Mouse (Mus musculus): ENCODE data around the gene Nanos3.

DNA sequence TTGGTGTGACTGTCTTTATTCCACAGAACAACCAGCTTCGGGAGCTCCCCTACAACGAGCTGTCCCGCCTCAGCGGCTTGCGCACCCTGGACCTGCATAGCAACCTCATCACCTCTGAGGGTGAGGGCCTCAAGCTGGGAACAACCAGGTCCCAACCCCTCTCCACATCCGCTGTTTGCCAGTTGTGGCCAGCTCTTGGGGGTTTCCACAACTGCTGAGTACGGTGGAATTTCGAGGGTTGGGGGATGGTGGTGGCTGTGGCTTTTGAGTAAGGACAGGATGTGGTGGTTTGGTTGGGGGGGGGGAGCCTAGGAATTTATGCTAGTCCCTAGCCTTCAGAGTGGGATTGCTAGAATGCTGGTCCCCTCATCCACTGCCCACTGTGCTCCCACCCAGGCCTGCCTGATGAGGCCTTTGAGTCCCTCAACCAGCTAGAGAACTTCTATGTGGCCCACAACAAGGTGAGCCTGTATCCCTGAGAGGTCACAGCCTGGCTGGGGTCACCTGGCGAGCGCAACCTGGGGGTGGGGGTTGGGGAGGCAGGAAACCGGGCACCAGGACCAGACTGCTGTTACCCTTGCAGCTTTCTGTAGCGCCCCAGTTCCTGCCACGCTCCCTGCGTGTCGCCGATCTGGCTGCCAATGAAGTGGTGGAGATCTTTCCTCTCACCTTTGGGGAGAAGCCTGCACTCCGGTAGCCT is 57.7 kb downstream of the Nanos3 start:
- TF ChIP-seq JUND (conservative IDR thresholded peaks at IDR 0.05; ENCODE audit: low read depth, low read length): no peak
- TF ChIP-seq CTCF (conservative IDR thresholded peaks at IDR 0.05 in 1 of 2, IDR thresholded peaks at IDR 0.05 in 1 of 2; ENCODE audit: low read depth in 2 of 2, low read length in 2 of 2): no peak
- TF ChIP-seq ZNF384 (IDR thresholded peaks at IDR 0.05; ENCODE audit: low read depth, low read length): no peak
- TF ChIP-seq ZC3H11A (IDR thresholded peaks at IDR 0.05; ENCODE audit: low read depth, low read length): no peak
- peak; percentile 21; the same call in 1 of the 2 replicates for TF ChIP-seq IRF4 (IDR thresholded peaks at IDR 0.05; ENCODE audit: low read depth, low read length)
- peak; percentile 54; the same call in 1 of the 2 replicates for TF ChIP-seq MAFK (IDR thresholded peaks at IDR 0.05; ENCODE audit: insufficient replicate concordance, low read length)
- TF ChIP-seq PAX5 (IDR thresholded peaks at IDR 0.05; ENCODE audit: low read length): no peak
- no peak for TF ChIP-seq USF1 (IDR thresholded peaks at IDR 0.05; ENCODE audit: low read depth, low read length)
- no peak for TF ChIP-seq RCOR1 (conservative IDR thresholded peaks at IDR 0.05; ENCODE audit: low read depth, low read length)
- 0 out of 2 replicates have a peak, but pooled peaks have one; percentile 44 for TF ChIP-seq ZMIZ1 (IDR thresholded peaks at IDR 0.05; ENCODE audit: low read depth, low read length)
- TF ChIP-seq MAX (IDR thresholded peaks at IDR 0.05; ENCODE audit: low read length): no peak
- TF ChIP-seq ETS1 (conservative IDR thresholded peaks at IDR 0.05; ENCODE audit: low read depth, low read length): peak; percentile 48
- no peak; the same call in 1 of the 2 replicates for TF ChIP-seq EP300 (IDR thresholded peaks at IDR 0.05; ENCODE audit: low read length)
- no peak for TF ChIP-seq NELFE (IDR thresholded peaks at IDR 0.05; ENCODE audit: low read depth, low read length)

All from CH12.LX (cell line).